13 mouse cellular contexts compared by ENCODE assay signal in genomic region chr9:118730871-118731390, GRCm38 (mm10).
A peak's percentile ranks its signal among the peaks of the same experiment; 100 is the strongest.
DNase-seq lines count a peak whose midpoint lies in the region; ATAC-seq and TF ChIP-seq lines count a peak whose summit lies in the region.
"Had no signal": no experiment of that assay in that cellular context is flagged by ENCODE, and none has a peak within 500 bp of the region (broad histone marks: within the 10 kb centered on the region; RNA-seq: fewer than 3 reads in every experiment).

No protein-coding gene starts in this region.

- no peak overlapping the region for H3K9ac ChIP-seq in intestine, embryonic 14.5 days (ENCODE audit: low read length)
- no peak overlapping the region for H3K9ac ChIP-seq in intestine, postnatal 0 days (ENCODE audit: low read depth, low read length)
- H3K9ac ChIP-seq in heart, embryonic 14.5 days (ENCODE audit: low read length), result no peak overlapping the region

- H3K9me3 ChIP-seq in intestine, embryonic 14.5 days (ENCODE audit: control insufficient read depth, low read length), result no peaks in the 10 kb centered on the region
- no peaks in the 10 kb centered on the region for H3K9me3 ChIP-seq in intestine, postnatal 0 days (ENCODE audit: control insufficient read depth)
- no peaks in the 10 kb centered on the region for H3K9me3 ChIP-seq in embryonic facial prominence, embryonic 10.5 days
- no peaks in the 10 kb centered on the region for H3K9me3 ChIP-seq in heart, embryonic 14.5 days (ENCODE audit: control insufficient read depth, low read length)
- no peaks in the 10 kb centered on the region for H3K9me3 ChIP-seq in forebrain, embryonic 10.5 days

- H3K27me3 ChIP-seq in intestine, embryonic 14.5 days (replicated peaks; ENCODE audit: control insufficient read depth, insufficient read depth, low read length), result no peaks in the 10 kb centered on the region
- no peaks in the 10 kb centered on the region for H3K27me3 ChIP-seq in intestine, postnatal 0 days (replicated peaks; ENCODE audit: control insufficient read depth, insufficient read depth, low read length)
- no peaks in the 10 kb centered on the region for H3K27me3 ChIP-seq in embryonic facial prominence, embryonic 10.5 days (replicated peaks; ENCODE audit: low read depth, poor library complexity, severe bottlenecking)
- no peaks in the 10 kb centered on the region for H3K27me3 ChIP-seq in heart, embryonic 14.5 days (ENCODE audit: control insufficient read depth, insufficient read depth, low read length)
- H3K27me3 ChIP-seq in forebrain, embryonic 10.5 days (ENCODE audit: poor library complexity, severe bottlenecking), result no peaks in the 10 kb centered on the region
- H3K27me3 ChIP-seq: CH12.LX had no signal

- H3K36me3 ChIP-seq in intestine, embryonic 14.5 days (ENCODE audit: control insufficient read depth, insufficient read depth, low read length), result no peaks in the 10 kb centered on the region
- no peaks in the 10 kb centered on the region for H3K36me3 ChIP-seq in intestine, postnatal 0 days (ENCODE audit: control insufficient read depth, insufficient read depth)
- H3K36me3 ChIP-seq in embryonic facial prominence, embryonic 10.5 days (replicated peaks), result no peaks in the 10 kb centered on the region
- H3K36me3 ChIP-seq in heart, embryonic 14.5 days (ENCODE audit: control insufficient read depth, insufficient read depth, low read length), result no peaks in the 10 kb centered on the region
- no peaks in the 10 kb centered on the region for H3K36me3 ChIP-seq in forebrain, embryonic 10.5 days (replicated peaks)

- no peak for TF ChIP-seq CTCF in intestine, postnatal 0 days (IDR thresholded peaks at IDR 0.05; ENCODE audit: low read depth)

- H3K27ac ChIP-seq in intestine, embryonic 14.5 days (ENCODE audit: low read depth), result peak overlapping the region; percentile 91
- no peak overlapping the region; the same call in 1 of the 2 replicates for H3K27ac ChIP-seq in intestine, postnatal 0 days (ENCODE audit: low read depth, low read length)
- H3K27ac ChIP-seq in embryonic facial prominence, embryonic 10.5 days (replicated peaks), result peak overlapping the region; percentile 8; the same call in 1 of the 2 replicates
- H3K27ac ChIP-seq in heart, embryonic 14.5 days (replicated peaks in 1 of 2; ENCODE audit: control insufficient read depth in 1 of 2, insufficient read depth in 1 of 2, low read depth in 2 of 2, low read length in 2 of 2), result peak overlapping the region; percentile 94 to 97
- no peak overlapping the region; the same call in 1 of the 2 replicates for H3K27ac ChIP-seq in forebrain, embryonic 10.5 days
- H3K27ac ChIP-seq: kidney, postnatal 0 days; macrophage had no signal

- no peak for DNase-seq in intestine, embryonic 14.5 days (ENCODE audit: low spot score)
- no peak for DNase-seq in embryonic facial prominence, embryonic 10.5 days (ENCODE audit: low spot score)
- peak; percentile 33 to 43 for DNase-seq in lung, postnatal 4 days
- DNase-seq in forebrain, embryonic 10.5 days (ENCODE audit: extremely low spot score, low spot score), result no peak
- DNase-seq: adrenal gland, postnatal 25 days; cerebellum, adult 2 months; thymus, postnatal 36 days had no signal

- peaks cover 27% of the 10 kb centered on the region for H3K4me1 ChIP-seq in intestine, embryonic 14.5 days (replicated peaks; ENCODE audit: control insufficient read depth, insufficient read depth, low read length)
- peaks cover 3% of the 10 kb centered on the region; the same call in 1 of the 2 replicates for H3K4me1 ChIP-seq in intestine, postnatal 0 days (replicated peaks; ENCODE audit: control insufficient read depth, insufficient read depth, low read length)
- H3K4me1 ChIP-seq in embryonic facial prominence, embryonic 10.5 days, result peaks cover 58% of the 10 kb centered on the region
- H3K4me1 ChIP-seq in heart, embryonic 14.5 days (ENCODE audit: control insufficient read depth in 2 of 2, insufficient read depth in 2 of 2, low read length in 2 of 2), result peaks cover 37 to 56% of the 10 kb centered on the region in 2 experiments
- peaks cover 35% of the 10 kb centered on the region for H3K4me1 ChIP-seq in forebrain, embryonic 10.5 days

- no peak overlapping the region for H3K4me3 ChIP-seq in intestine, embryonic 14.5 days (ENCODE audit: low read depth, low read length)
- H3K4me3 ChIP-seq in intestine, postnatal 0 days (ENCODE audit: low read depth, low read length), result no peak overlapping the region
- no peak overlapping the region for H3K4me3 ChIP-seq in embryonic facial prominence, embryonic 10.5 days
- H3K4me3 ChIP-seq in heart, embryonic 14.5 days (ENCODE audit: control insufficient read depth in 1 of 2, insufficient read depth in 1 of 2, low read depth in 1 of 2, low read length in 2 of 2), result no peak overlapping the region
- no peak overlapping the region for H3K4me3 ChIP-seq in forebrain, embryonic 10.5 days

- ATAC-seq in intestine, embryonic 14.5 days (replicated peaks; ENCODE audit: low FRiP score, low TSS enrichment, low read depth), result no peak
- ATAC-seq in intestine, postnatal 0 days, result no peak
- ATAC-seq in heart, embryonic 14.5 days (ENCODE audit: insufficient number of reproducible peaks, insufficient read depth, low FRiP score, low read depth), result peak; percentile 31; the same call in 1 of the 2 replicates
- ATAC-seq in frontal cortex, adult (ENCODE audit: low TSS enrichment), result no peak

- no peak overlapping the region for H3K4me2 ChIP-seq in intestine, embryonic 14.5 days (ENCODE audit: low read length)
- no peak overlapping the region for H3K4me2 ChIP-seq in intestine, postnatal 0 days (replicated peaks; ENCODE audit: low read depth)
- no peak overlapping the region for H3K4me2 ChIP-seq in heart, embryonic 14.5 days (ENCODE audit: low read length)

- 44% methylated on average over 5 of the region's 5 CpGs for WGBS in intestine, embryonic 14.5 days
- 56% methylated on average over 5 of the region's 5 CpGs for WGBS in intestine, postnatal 0 days
- whole genome bisulfite sequencing in embryonic facial prominence, embryonic 10.5 days, result 59% methylated on average over 5 of the region's 5 CpGs
- WGBS in heart, embryonic 14.5 days, result 42% methylated on average over 5 of the region's 5 CpGs
- WGBS in forebrain, embryonic 10.5 days, result 64% methylated on average over 5 of the region's 5 CpGs

Comparison
In these comparisons a context has a peak if more than half of its experiments do, and no peak if none do; other contexts are left out.
1. H3K27ac ChIP-seq: peak in intestine, embryonic 14.5 days (single experiment), embryonic facial prominence, embryonic 10.5 days (single experiment) and heart, embryonic 14.5 days (2 of 2); none in intestine, postnatal 0 days (single experiment) and forebrain, embryonic 10.5 days (single experiment).
2. DNase-seq: peak in lung, postnatal 4 days (2 of 2); none in intestine, embryonic 14.5 days (single experiment), embryonic facial prominence, embryonic 10.5 days (single experiment) and forebrain, embryonic 10.5 days (single experiment).